Mouse (Mus musculus) left cerebral cortex, postnatal 25 days (tissue): ENCODE measurements around the gene Pebp1. TPM values are rescaled to one million over a fixed set of nuclear protein-coding genes. Genes with fewer than 3 reads are reported as not detected.
A peak's percentile ranks its signal among the peaks of the same experiment; 100 is the strongest.

Source experiments
- DNase-seq, 2 experiments: peaks; one replicate each; pipeline ENCODE4 v3.0.0; 2022; ENCODE audit warnings: low spot score in 2 of 2, mixed read lengths in 1 of 2
- intact Hi-C: fragments of 180-260 bp; cut with DNase I; formaldehyde crosslinking; loops from one replicate; pipeline ENCODE4 v1.15.1; 2025
- total RNA-seq, 2 experiments: library from RNA; stranded (reverse); gene quantifications; 2 replicates each; pipeline ENCODE4 v1.2.3; 2021

Pebp1 gene
- total RNA-seq, 2 experiments from 2014 or later: 685 to 722 TPM

GRCm38 (mm10) chr5:117248351-117248750 is 39.1 kb downstream of the Pebp1 start:
- intact Hi-C loops: no loop called here
- DNase-seq: no peak

DNA sequence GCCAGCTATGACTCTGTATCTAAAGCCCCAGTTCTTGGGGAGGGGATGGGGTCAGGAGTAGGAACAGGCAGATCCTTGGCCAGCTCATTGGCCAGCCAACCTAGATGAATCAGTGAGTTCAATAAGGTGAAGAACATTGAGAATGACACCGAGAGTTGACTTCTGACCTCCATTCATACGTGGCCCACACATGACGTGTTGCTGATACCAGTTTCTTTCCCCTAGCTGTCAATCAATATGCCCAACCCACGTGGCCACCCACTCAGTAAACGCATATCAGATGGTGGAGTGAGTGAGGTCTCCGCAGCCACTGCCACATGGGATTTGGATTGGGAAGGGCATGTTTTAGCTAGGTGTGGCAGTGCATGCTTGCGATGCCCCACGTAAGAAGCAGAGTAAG is 42.3 kb downstream of the Pebp1 start:
- intact Hi-C loops: no loop called here
- no peak for DNase-seq

DNA sequence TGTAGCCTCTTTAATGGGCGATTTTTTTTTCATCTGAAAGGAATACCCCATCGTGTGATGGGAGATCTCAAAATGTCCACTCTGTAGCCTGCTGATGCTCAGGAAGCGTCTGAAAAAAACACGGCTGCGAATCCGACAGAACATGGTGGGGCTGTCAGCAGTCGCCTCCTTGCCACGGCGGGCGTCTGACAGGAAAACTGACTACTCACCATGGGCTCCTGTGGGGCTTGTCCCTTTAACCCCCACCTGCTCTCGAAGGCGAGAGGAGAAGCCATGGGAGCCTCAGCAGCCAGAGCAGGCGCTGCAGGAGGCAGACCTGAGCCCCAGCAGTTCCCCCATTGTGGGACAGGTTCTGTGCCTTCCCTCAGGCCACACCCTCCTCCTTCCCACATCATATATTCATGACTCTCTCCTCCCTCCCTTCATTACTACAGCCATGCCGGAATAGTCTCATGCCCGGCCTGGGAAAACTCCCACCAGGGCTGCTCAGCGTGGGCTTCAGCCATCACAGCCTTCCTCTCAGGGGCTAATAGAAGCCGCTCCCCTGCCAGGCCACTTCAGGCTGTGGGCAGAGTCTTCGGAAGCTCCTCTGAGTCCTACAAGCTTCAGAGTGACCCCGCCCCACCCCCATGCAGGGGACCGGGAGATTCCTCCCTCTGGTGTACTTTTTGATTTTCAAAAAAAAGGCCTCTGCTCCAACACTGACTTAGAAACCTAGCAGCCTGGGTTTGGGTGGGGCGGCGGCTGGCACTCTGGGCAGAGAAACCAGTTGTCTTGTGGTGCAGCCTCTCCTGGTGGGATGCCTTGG is 44.5 kb downstream of the Pebp1 start:
- intact Hi-C loops: no loop called here
- peak; percentile 54 to 56 for DNase-seq

DNA sequence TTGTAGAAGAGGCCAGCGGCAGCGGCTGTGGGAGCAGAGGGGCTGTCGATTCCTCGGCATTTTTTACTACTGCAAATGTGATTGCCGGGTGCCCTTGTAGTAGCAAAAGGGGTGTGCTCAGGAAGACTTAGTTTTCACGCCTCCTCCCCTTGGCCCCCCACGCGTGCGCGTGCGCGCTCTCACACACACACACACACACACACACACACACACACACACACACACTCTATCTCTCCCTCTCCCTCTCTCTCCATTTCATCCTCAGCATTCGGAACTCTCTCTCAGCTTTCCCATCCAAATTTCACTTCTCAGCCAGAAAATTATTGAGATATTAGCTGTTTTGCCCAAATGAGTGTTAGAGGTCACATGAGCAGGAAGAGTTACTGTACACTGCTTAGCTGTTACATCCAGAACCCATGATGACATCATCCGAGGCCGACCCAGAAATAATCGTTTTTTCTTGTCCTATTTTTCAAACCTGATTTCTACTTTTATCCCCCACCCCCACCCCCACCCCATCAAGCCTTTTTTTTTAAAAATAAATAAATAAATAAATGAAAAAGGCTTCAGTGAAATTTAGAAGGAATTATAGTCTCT is 45.4 kb downstream of the Pebp1 start:
- peak; percentile 69 to 73 for DNase-seq
- intact Hi-C loops: loop anchor here (2.0 kb wide), 1 partner anchor 125 kb away; the partner anchor contains the start of gene Suds3

- DNase-seq: peak; percentile 62 to 75
- intact Hi-C loops: loop anchor here (2.0 kb wide), 1 partner anchor 124 kb away; the partner anchor contains the start of gene Suds3
These were observed 46.6 kb downstream of the Pebp1 start for GRCm38 (mm10) chr5:117240761-117241322.

DNA sequence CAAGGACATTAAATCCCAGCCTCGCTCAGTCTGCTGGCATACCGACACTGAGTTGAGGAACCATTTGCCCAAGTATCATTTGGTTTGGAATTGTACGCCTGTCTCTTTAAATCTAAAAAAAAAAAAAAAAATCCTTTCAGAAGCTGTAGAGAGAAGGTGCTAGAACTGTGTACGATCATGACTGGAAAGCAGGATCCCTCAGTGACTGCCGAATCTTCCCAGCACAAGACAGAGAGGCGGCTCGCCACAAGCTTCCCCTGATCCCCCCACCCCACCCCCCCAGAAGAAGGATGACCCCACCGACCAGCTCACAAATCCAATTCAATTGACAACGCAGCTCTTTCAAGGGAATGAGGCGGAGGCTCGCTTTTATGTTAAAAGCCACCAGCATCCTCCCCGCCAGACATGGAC is 47.1 kb downstream of the Pebp1 start:
- peak; percentile 45 to 63 for DNase-seq
- intact Hi-C loops: loop anchor here (2.0 kb wide), 1 partner anchor 124 kb away; the partner anchor contains the start of gene Suds3

- DNase-seq: peak in 1 of 2 experiments; percentile 18
- intact Hi-C loops: no loop called here
These were observed 48.3 kb downstream of the Pebp1 start for GRCm38 (mm10) chr5:117239106-117239505.

- intact Hi-C loops: no loop called here
- no peak for DNase-seq
These were observed 50.9 kb downstream of the Pebp1 start for GRCm38 (mm10) chr5:117236540-117236939.

Other genes starting within 250 kb of the Pebp1 start
- gene Suds3, start 171.5 kb downstream of the Pebp1 start, total RNA-seq: 100 to 1,000 TPM; 121 to 139 TPM
- gene Taok3, start 167.5 kb downstream of the Pebp1 start, total RNA-seq: 10 to 100 TPM; 55.2 to 59.8 TPM
- 1 to 10 TPM; 1.4 to 3.3 TPM for gene Vsig10, start 31.5 kb upstream of the Pebp1 start, total RNA-seq
- 100 to 1,000 TPM; 319 to 325 TPM for gene Wsb2, start 69.7 kb upstream of the Pebp1 start, total RNA-seq
- 10 to 100 TPM; 20.4 to 24.7 TPM for gene Rfc5, start 101.4 kb upstream of the Pebp1 start, total RNA-seq
- 10 to 100 TPM; 37.4 to 41.0 TPM for gene Ksr2, start 126.4 kb upstream of the Pebp1 start, total RNA-seq